Mouse (Mus musculus): Measurements from ENCODE around the gene Hpgd. TPM values are rescaled to one million over a fixed set of nuclear protein-coding genes. Genes with fewer than 3 reads are reported as not detected.
A peak's percentile ranks its signal among the peaks of the same experiment; 100 is the strongest.

The Hpgd gene
- polyA plus RNA-seq, 1 experiment from 2014 or later, result 28.3 TPM

DNA sequence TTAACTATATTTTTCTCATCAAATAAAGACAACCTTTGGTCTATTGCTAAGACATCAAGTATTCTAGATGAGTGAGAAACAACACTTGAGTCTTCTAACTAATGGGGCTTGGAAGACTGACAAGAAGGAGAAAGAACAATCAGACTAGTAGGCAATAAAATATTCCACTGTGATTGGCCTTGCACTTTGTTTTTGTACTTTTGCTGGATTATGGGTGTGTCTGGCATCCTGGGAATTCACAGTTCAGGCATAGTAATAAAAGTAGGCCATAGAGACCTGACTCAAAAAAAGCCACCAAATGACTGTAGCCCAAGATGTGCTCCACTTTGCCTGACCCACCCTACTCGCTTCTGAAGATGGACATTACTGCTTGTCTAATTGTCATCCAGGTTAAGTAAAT is 50.0 kb downstream of the Hpgd start:
- Histone ChIP-seq H3K9ac (ENCODE audit: low read depth, low read length) (no peak overlapping the region), H3K4me1 (ENCODE audit: control insufficient read depth, insufficient read depth, low read length) (peaks cover 4% of the 10 kb centered on the region; the same call in 1 of the 2 replicates), H3K4me2 (ENCODE audit: low read depth, low read length) (no peak overlapping the region), H3K4me3 (ENCODE audit: low read length) (no peak overlapping the region), H3K36me3 (ENCODE audit: control insufficient read depth, insufficient read depth, low read length) (no peaks in the 10 kb centered on the region), H3K27me3 (replicated peaks; ENCODE audit: control insufficient read depth, insufficient read depth, low read length) (no peaks in the 10 kb centered on the region), H3K9me3 (ENCODE audit: control insufficient read depth, low read length) (no peaks in the 10 kb centered on the region), H3K27ac (ENCODE audit: low read length) (no peak overlapping the region)
- 69% methylated on average over 1 of the region's 1 CpGs for WGBS
- ATAC-seq, result peak; percentile 71

DNA sequence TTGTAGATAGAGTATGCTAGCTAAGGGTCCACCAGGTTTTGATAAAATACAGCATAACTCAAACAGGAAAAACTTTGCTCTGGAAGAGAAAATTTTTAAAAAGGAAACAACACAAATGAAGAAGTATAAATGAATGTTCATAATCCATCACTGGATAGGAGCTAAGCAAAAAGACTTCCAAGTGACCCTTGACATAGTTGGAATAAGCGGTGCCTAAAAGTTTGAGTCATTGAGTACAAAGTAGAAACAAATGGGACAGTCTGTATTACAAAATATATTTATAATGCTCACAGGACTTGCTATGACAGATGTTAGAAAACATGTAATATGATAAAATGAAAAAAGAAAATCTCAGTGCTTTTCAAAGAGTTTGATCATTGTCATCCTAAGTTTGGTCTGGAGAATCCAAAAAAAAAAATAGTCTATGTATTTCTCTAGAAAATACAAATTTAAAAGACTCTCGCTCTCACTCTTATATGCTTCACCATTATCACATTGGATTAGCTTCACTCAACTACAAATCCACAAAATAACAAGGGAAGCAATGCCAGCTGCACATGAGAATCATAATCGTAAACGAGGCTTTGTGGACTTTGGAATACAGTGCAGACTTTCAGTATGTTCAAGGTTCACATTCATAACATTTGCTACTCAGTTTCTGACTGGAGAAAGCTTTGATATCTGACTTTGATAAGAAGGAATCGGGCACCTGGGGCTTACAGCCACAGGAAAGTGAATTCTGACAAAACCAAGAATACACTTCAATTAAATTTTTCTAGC is 51.4 kb downstream of the Hpgd start:
- H3K9ac ChIP-seq (ENCODE audit: low read depth, low read length), result no peak overlapping the region
- no peaks in the 10 kb centered on the region for H3K36me3 ChIP-seq (ENCODE audit: control insufficient read depth, insufficient read depth, low read length)
- H3K4me1 ChIP-seq (ENCODE audit: control insufficient read depth, insufficient read depth, low read length), result peaks cover 4% of the 10 kb centered on the region; the same call in 1 of the 2 replicates
- H3K9me3 ChIP-seq (ENCODE audit: control insufficient read depth, low read length), result no peaks in the 10 kb centered on the region
- no peak overlapping the region for H3K27ac ChIP-seq (ENCODE audit: low read length)
- no peak overlapping the region for H3K4me3 ChIP-seq (ENCODE audit: low read length)
- H3K27me3 ChIP-seq (replicated peaks; ENCODE audit: control insufficient read depth, insufficient read depth, low read length), result no peaks in the 10 kb centered on the region
- 70% methylated on average over 5 of the region's 5 CpGs for WGBS
- no peak overlapping the region for H3K4me2 ChIP-seq (ENCODE audit: low read depth, low read length)
- peak; percentile 78 for ATAC-seq

DNA sequence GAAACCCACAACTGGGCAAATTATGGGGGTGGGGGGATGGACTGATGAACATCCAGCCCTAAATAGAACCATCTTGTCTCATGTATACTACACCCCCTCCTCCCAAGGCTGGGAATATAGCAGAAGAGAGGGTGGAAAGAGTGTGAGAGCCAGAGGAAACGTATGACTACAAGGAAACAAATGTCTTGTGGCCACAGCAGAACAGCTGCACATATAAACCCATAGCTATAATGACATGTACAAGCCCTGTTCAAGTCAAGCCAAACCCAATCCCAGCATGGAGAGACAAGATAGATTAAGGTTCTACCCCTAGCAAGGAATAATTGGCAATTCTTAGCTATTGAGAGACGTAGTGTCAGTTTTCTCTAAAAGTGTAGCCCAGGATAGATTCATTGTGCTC is 68.8 kb downstream of the Hpgd start:
- ATAC-seq, result no peak
- Histone ChIP-seq H3K36me3 (ENCODE audit: control insufficient read depth, insufficient read depth, low read length) (no peaks in the 10 kb centered on the region), H3K27me3 (replicated peaks; ENCODE audit: control insufficient read depth, insufficient read depth, low read length) (no peaks in the 10 kb centered on the region), H3K9ac (ENCODE audit: low read depth, low read length) (no peak overlapping the region), H3K4me3 (ENCODE audit: low read length) (no peak overlapping the region), H3K4me2 (ENCODE audit: low read depth, low read length) (no peak overlapping the region), H3K4me1 (ENCODE audit: control insufficient read depth, insufficient read depth, low read length) (no peaks in the 10 kb centered on the region), H3K9me3 (ENCODE audit: control insufficient read depth, low read length) (no peaks in the 10 kb centered on the region), H3K27ac (ENCODE audit: low read length) (no peak overlapping the region)
- 75% methylated on average over 2 of the region's 2 CpGs for WGBS
